Mouse (Mus musculus) cortical plate, adult 2 months (tissue): ENCODE results near the gene Slc7a11. TPM values are rescaled to one million over a fixed set of nuclear protein-coding genes. Genes with fewer than 3 reads are reported as not detected.

Source experiments
- H3K27ac ChIP-seq: fragments of 200-500 bp; 2 replicates; pipeline ENCODE4 v1.5.1; 2012; ENCODE audit warnings: low read length, control low read depth, inconsistent platforms; ENCODE audit not compliant: insufficient read depth
- H3K4me1 ChIP-seq: fragments of 200-500 bp; 2 replicates; pipeline ENCODE4 v1.6.1; 2011; ENCODE audit warnings: low read length; ENCODE audit not compliant: control insufficient read depth, insufficient read depth
- H3K4me3 ChIP-seq: fragments of 200-500 bp; 2 replicates; pipeline ENCODE4 v1.5.1; 2011; ENCODE audit warnings: mild to moderate bottlenecking, low read length, control low read depth; ENCODE audit not compliant: insufficient read depth
- CTCF ChIP-seq: fragments of 200-500 bp; IDR thresholded peaks from 2 replicates; pipeline ENCODE4 v1.5.1; 2011; ENCODE audit warnings: mild to moderate bottlenecking, control low read depth, low read length; ENCODE audit not compliant: insufficient read depth; ENCODE audit errors: extremely low read depth
- POLR2A ChIP-seq: fragments of 200-500 bp; IDR thresholded peaks from 2 replicates; pipeline ENCODE4 v1.6.1; 2011; ENCODE audit warnings: mild to moderate bottlenecking, low read length, control low read depth; ENCODE audit not compliant: insufficient read depth; ENCODE audit errors: extremely low read depth
- polyA plus RNA-seq: library from polyadenylated mRNA; depleted of rRNA; stranded (reverse); fragments of >200 nt; gene quantifications from 2 replicates; pipeline ENCODE4 v1.2.3, GENCODE M21; 2012

Slc7a11 gene
- polyA plus RNA-seq, 1 experiment: 18.1 TPM

- Histone ChIP-seq H3K4me3 (no peak overlapping the region), H3K27ac (0 out of 2 replicates have a peak overlapping the region, but pooled peaks have one; percentile 65), H3K4me1 (no peaks in the 10 kb centered on the region)
- TF ChIP-seq CTCF: no peak
- TF ChIP-seq POLR2A: no peak
Observed at GRCm38 (mm10) chr3:50421480-50422277, 21.7 kb downstream of the Slc7a11 start.

- no peak for TF ChIP-seq CTCF
- TF ChIP-seq POLR2A: no peak
- Histone ChIP-seq H3K27ac (no peak overlapping the region), H3K4me3 (no peak overlapping the region), H3K4me1 (no peaks in the 10 kb centered on the region)
Observed at GRCm38 (mm10) chr3:50419161-50419560, 24.3 kb downstream of the Slc7a11 start.

GRCm38 (mm10) chr3:50406771-50407170 is 36.6 kb downstream of the Slc7a11 start:
- no peaks in the 10 kb centered on the region for H3K4me1 ChIP-seq
- no peak overlapping the region for H3K27ac ChIP-seq
- TF ChIP-seq CTCF (no peak), POLR2A (no peak)
- no peak overlapping the region for H3K4me3 ChIP-seq

GRCm38 (mm10) chr3:50405915-50406314 is 37.5 kb downstream of the Slc7a11 start:
- no peaks in the 10 kb centered on the region for H3K4me1 ChIP-seq
- H3K4me3 ChIP-seq: no peak overlapping the region
- no peak for TF ChIP-seq POLR2A
- no peak for TF ChIP-seq CTCF
- H3K27ac ChIP-seq: no peak overlapping the region

- Histone ChIP-seq H3K27ac (no peak overlapping the region), H3K4me3 (no peak overlapping the region), H3K4me1 (no peaks in the 10 kb centered on the region)
- TF ChIP-seq CTCF (no peak), POLR2A (no peak)
Observed at GRCm38 (mm10) chr3:50388786-50389185, 54.6 kb downstream of the Slc7a11 start.

GRCm38 (mm10) chr3:50388288-50388687 is 55.1 kb downstream of the Slc7a11 start:
- Histone ChIP-seq H3K4me1 (no peaks in the 10 kb centered on the region), H3K4me3 (no peak overlapping the region), H3K27ac (no peak overlapping the region)
- TF ChIP-seq POLR2A (no peak), CTCF (no peak)

GRCm38 (mm10) chr3:50387280-50387679 is 56.1 kb downstream of the Slc7a11 start:
- TF ChIP-seq POLR2A (no peak), CTCF (no peak)
- H3K4me1 ChIP-seq: no peaks in the 10 kb centered on the region
- H3K4me3 ChIP-seq: no peak overlapping the region
- H3K27ac ChIP-seq: no peak overlapping the region

GRCm38 (mm10) chr3:50386561-50387221 is 56.7 kb downstream of the Slc7a11 start:
- TF ChIP-seq POLR2A (no peak), CTCF (no peak)
- H3K4me1 ChIP-seq: no peaks in the 10 kb centered on the region; the same call in 1 of the 2 replicates
- no peak overlapping the region for H3K4me3 ChIP-seq
- no peak overlapping the region for H3K27ac ChIP-seq

GRCm38 (mm10) chr3:50386066-50386465 is 57.3 kb downstream of the Slc7a11 start:
- TF ChIP-seq CTCF (no peak), POLR2A (no peak)
- Histone ChIP-seq H3K4me1 (no peaks in the 10 kb centered on the region; the same call in 1 of the 2 replicates), H3K27ac (no peak overlapping the region), H3K4me3 (no peak overlapping the region)
